Mouse (Mus musculus): Measurements from ENCODE around the gene Pmpca.

- TF ChIP-seq CTCF (IDR thresholded peaks at IDR 0.05; ENCODE audit: borderline replicate concordance, extremely low read depth, insufficient read depth, insufficient read length) (no peak), POLR2A (IDR thresholded peaks at IDR 0.05; ENCODE audit: borderline replicate concordance, extremely low read depth, insufficient read depth, insufficient read length, poor library complexity, severe bottlenecking) (no peak)
Observed at GRCm38 (mm10) chr2:26423086-26423485, 33.9 kb downstream of the Pmpca start.

All from brain, embryonic 14.5 days (tissue).